Mouse (Mus musculus) cerebellum, adult 2 months (tissue): ENCODE data around the gene Phkb. TPM values are rescaled to one million over a fixed set of nuclear protein-coding genes. Genes with fewer than 3 reads are reported as not detected.

ENCODE experiments used
- DNase-seq, 2 experiments: peaks; one replicate each; pipeline ENCODE4 v3.0.0; 2021
- H3K27ac ChIP-seq: fragments of 200-500 bp; 2 replicates; pipeline ENCODE4 v1.5.1; 2012; ENCODE audit warnings: low read length, control low read depth, inconsistent platforms; ENCODE audit not compliant: insufficient read depth
- H3K27me3 ChIP-seq: fragments of 200-500 bp; 2 replicates; pipeline ENCODE4 v1.6.1; 2012; ENCODE audit warnings: inconsistent platforms, mild to moderate bottlenecking, low read length, moderate library complexity; ENCODE audit not compliant: control insufficient read depth, insufficient read depth
- H3K4me1 ChIP-seq: fragments of 200-500 bp; 2 replicates; pipeline ENCODE4 v1.6.1; 2011; ENCODE audit warnings: low read length; ENCODE audit not compliant: control insufficient read depth, insufficient read depth
- H3K4me3 ChIP-seq: fragments of 200-500 bp; replicated peaks from 2 replicates; pipeline ENCODE3; 2011; ENCODE audit warnings: mild to moderate bottlenecking, low read depth, low read length, control low read depth; ENCODE audit not compliant: insufficient read depth
- CTCF ChIP-seq: fragments of 200-500 bp; IDR thresholded peaks from 2 replicates; pipeline ENCODE4 v1.5.1; 2011; ENCODE audit warnings: low read depth, mild to moderate bottlenecking, control low read depth, low read length, moderate library complexity, borderline replicate concordance; ENCODE audit not compliant: insufficient read depth
- POLR2A ChIP-seq: fragments of 200-500 bp; IDR thresholded peaks from 2 replicates; pipeline ENCODE4 v1.6.1; 2011; ENCODE audit warnings: low read length, control low read depth, borderline replicate concordance; ENCODE audit not compliant: insufficient read depth
- WGBS: fragments of 180-500 bp; shearing (Covaris S2); methylation state at CpG from one replicate; pipeline ENCODE4 v1.1.7; 2018; 5-methylcytosine and 5-hydroxymethylcytosine counted together
- polyA plus RNA-seq: library from polyadenylated mRNA; depleted of rRNA; stranded (reverse); fragments of >200 nt; gene quantifications from 2 replicates; pipeline ENCODE4 v1.2.3, GENCODE M21; 2012

The Phkb gene
- polyA plus RNA-seq, 1 experiment = 34.4 TPM

DNA sequence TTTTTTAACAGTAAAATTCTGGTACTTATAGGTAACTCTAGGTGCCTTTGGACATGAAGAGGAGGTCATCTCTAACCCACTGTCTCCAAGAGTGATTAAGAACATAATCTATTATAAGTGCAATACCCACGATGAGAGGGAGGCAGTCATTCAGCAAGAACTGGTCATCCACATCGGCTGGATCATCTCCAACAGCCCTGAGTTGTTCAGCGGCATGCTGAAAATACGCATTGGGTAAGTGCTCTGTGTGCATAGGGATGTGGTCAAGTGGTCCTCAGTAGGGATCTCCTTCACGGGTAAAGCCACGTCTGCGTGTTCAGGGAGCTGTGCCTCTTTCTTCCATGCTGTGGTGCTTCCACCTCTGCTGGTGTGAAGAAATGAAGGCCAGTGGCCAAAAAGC lies 188.7 kb downstream of the Phkb start:
- Histone ChIP-seq H3K27me3 (no peaks in the 10 kb centered on the region), H3K4me1 (peaks cover 16% of the 10 kb centered on the region; the same call in 1 of the 2 replicates), H3K4me3 (no peak overlapping the region), H3K27ac (peak overlapping the region; percentile 61)
- WGBS = 50% methylated on average over 7 of the region's 7 CpGs
- DNase-seq = peak; percentile 46 to 52
- TF ChIP-seq POLR2A (no peak), CTCF (no peak)

DNA sequence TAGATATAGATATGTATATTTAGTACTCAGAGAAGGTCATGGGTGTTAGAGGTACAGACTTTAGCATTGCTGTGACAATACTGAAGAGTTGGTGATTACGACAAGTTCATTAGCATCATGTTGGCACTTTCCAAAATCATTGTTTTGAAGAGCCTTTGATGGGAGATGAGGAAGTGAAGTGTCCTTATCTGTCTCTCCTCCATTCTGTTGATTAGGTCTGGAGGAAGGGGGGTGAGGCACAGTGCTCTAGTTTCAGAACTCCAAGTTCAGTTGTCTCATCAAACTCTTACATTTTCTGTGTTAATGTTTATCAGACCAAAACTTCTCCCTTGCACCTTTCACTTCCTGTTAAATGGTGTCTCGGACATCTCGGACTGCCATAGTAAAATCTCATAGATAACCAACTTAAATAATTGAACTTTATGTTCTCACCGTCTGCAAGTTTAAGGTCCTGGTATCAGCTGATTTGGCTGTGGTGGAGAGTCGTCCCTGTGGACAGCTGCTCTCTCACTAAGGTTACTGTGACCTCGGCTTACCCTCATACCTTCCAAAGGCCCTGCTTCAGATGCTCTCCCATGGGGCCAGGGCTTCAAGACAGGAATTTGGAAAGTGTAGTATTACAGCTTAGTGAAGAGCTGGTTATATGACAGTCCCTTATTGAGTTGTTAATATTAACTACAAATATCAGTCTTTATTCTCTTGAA lies 194.1 kb downstream of the Phkb start:
- H3K4me1 ChIP-seq = peaks cover 23% of the 10 kb centered on the region
- 81% methylated on average over 6 of the region's 6 CpGs for WGBS
- no peak overlapping the region for H3K4me3 ChIP-seq
- no peak overlapping the region for H3K27ac ChIP-seq
- DNase-seq = no peak
- TF ChIP-seq CTCF (no peak), POLR2A (no peak)
- H3K27me3 ChIP-seq = no peaks in the 10 kb centered on the region

DNA sequence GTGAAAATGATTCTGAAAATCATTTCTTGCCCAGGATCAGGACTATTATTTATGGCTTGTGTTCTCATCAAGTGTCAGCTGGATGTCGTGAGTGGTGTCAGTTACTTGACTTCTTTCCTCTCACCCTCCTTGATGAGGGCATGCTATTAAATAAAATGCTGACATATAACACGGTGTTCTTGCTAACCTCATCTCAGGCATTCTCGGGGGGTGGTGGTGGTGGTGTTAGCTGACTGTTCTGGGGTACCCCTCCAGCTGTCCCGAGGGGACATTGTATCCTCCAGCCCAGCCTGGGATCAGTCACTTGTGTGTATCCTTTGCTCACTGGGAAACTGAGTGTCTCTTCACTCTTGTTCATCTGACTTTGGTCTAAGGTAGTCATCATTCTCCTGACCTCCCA lies 194.6 kb downstream of the Phkb start:
- Histone ChIP-seq H3K4me1 (peaks cover 23% of the 10 kb centered on the region), H3K4me3 (no peak overlapping the region), H3K27ac (no peak overlapping the region), H3K27me3 (no peaks in the 10 kb centered on the region)
- WGBS = 94% methylated on average over 4 of the region's 4 CpGs
- DNase-seq = no peak
- TF ChIP-seq CTCF (no peak), POLR2A (no peak)

DNA sequence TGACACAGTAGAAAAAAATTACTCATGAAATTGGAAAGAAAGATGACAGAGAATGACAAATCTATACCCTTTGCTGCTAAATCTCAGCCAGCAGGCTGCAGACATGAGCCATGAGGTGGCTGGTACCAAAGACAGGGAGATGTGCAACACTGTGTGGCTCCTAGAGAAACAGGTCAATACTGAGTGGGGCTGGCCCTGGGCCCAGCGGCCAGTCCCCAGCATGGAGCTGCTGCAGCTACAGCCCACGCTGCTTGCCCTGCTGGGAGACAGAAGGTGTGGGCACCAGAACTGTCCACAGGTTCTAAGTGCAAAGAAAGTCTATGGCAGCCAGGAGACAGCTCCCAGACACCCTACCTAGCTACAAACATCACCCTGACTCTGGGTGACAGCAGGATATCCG lies 197.7 kb downstream of the Phkb start:
- peaks cover 23% of the 10 kb centered on the region for H3K4me1 ChIP-seq
- peak; percentile 56; the same call in 1 of the 2 replicates for TF ChIP-seq CTCF
- TF ChIP-seq POLR2A = no peak
- peak overlapping the region; percentile 32; the same call in 1 of the 2 replicates for H3K27ac ChIP-seq
- peak; percentile 75 to 84 for DNase-seq
- H3K27me3 ChIP-seq = no peaks in the 10 kb centered on the region
- no peak overlapping the region for H3K4me3 ChIP-seq
- 14% methylated on average over 3 of the region's 3 CpGs for WGBS

DNA sequence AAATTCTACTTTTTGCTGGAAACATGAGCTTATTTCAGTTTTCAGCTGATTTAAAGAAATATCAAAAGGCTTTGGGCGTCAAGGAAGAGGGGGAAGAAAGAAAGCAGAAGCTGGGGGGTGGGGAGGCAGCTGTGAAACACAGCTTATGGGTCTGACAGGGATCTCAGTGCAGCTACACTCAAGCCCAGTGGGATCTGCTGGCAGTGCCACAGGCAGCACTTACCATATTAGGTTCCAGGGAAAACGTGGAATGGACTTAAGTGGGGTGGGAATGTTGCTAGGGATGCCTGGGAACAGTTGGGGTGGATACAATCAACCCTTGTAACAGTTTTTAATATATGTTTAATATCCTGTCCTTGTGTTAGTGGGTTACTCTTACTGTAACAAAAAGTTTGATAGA lies 201.3 kb downstream of the Phkb start:
- no peak for DNase-seq
- H3K4me3 ChIP-seq = no peak overlapping the region
- H3K4me1 ChIP-seq = peaks cover 20% of the 10 kb centered on the region
- 38% methylated on average over 2 of the region's 2 CpGs for WGBS
- no peak overlapping the region for H3K27ac ChIP-seq
- H3K27me3 ChIP-seq = no peaks in the 10 kb centered on the region
- no peak for TF ChIP-seq POLR2A
- TF ChIP-seq CTCF = no peak

DNA sequence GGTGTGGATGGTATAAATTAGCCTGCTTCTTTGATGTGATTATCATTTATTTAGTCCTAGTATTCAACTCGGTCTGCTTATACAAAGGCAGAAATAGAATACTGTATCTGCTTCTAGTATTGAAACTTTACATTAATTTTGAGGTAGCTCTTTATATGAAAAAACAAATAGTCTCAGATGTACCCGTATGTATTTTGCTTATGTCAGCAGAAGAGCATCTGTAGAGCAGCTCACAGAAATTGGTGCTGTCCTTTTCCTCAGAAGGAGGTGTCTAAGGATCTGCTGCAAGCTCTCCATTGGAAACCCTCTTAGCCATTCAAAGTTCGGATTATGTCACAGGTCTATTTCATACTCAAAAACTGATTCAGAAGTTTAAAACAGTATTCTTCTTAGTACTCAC lies 210.1 kb downstream of the Phkb start:
- Histone ChIP-seq H3K4me1 (no peaks in the 10 kb centered on the region), H3K27ac (no peak overlapping the region), H3K4me3 (no peak overlapping the region), H3K27me3 (no peaks in the 10 kb centered on the region)
- WGBS = 92% methylated on average over 3 of the region's 3 CpGs
- no peak for DNase-seq
- no peak for TF ChIP-seq CTCF

DNA sequence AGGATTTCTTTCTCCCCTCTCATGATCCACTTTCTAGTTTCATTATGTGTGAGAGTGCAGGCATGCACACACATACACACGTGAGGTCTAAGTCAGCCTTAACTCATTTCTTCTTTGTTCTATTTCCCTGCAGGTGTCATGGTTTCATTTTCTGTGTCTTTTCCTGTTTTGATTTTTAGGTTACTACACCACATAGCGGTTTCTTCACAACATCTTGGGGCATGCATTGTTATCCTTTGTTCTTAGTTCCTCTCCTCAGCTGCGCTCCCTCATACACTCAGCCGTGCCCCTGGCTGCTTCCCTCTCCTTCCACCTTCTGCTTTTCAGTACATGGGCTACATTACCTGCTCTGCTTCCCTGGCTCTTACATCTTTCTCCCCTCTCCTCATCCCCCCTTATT lies 211.2 kb downstream of the Phkb start:
- H3K4me3 ChIP-seq = no peak overlapping the region
- H3K27ac ChIP-seq = no peak overlapping the region
- no peaks in the 10 kb centered on the region for H3K27me3 ChIP-seq
- H3K4me1 ChIP-seq = no peaks in the 10 kb centered on the region
- DNase-seq = no peak
- TF ChIP-seq CTCF = no peak
- no peak for TF ChIP-seq POLR2A
- WGBS = 85% methylated on average over 4 of the region's 4 CpGs

DNA sequence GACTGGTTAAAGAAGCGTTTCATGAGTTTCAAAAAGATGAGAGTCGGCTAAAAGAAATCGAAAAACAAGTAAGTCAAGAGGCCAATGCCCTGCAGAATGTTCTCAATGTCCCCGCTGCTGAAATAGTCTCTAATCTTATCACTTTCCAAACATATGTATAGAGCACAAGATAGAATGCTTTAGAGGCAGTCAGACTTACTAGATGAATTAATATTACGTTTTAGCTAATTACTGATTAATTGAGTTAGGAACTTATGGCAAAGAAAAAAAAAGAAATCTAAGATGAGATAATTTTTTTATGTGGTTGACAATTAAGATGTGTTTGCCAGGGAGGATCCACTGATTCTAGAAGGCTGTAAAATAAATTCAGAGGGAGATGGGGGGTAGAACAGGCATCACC lies 217.9 kb downstream of the Phkb start:
- TF ChIP-seq CTCF = no peak
- TF ChIP-seq POLR2A = no peak
- Histone ChIP-seq H3K27me3 (no peaks in the 10 kb centered on the region), H3K4me3 (no peak overlapping the region), H3K27ac (no peak overlapping the region), H3K4me1 (no peaks in the 10 kb centered on the region)
- no peak for DNase-seq
- WGBS = 92% methylated on average over 5 of the region's 5 CpGs
